Mouse (Mus musculus): ENCODE data around the gene Zdhhc11.
"Not testable (repeated sequence)": the region's sequence is repeated elsewhere in the genome, so short reads cannot be mapped to it uniquely, and the experiment has no call there.

Zdhhc11 gene

GRCm38 (mm10) chr13:74008216-74008615, 44.6 kb downstream of the Zdhhc11 start:
- DNase-seq, result not testable (repeated sequence)

- DNase-seq, result peak; percentile 95 to 96
Measured at GRCm38 (mm10) chr13:74008948-74009718, 45.5 kb downstream of the Zdhhc11 start, which contains the start of gene Tppp. Gene Tppp (plus strand): TSS chr13:74009407.

DNA sequence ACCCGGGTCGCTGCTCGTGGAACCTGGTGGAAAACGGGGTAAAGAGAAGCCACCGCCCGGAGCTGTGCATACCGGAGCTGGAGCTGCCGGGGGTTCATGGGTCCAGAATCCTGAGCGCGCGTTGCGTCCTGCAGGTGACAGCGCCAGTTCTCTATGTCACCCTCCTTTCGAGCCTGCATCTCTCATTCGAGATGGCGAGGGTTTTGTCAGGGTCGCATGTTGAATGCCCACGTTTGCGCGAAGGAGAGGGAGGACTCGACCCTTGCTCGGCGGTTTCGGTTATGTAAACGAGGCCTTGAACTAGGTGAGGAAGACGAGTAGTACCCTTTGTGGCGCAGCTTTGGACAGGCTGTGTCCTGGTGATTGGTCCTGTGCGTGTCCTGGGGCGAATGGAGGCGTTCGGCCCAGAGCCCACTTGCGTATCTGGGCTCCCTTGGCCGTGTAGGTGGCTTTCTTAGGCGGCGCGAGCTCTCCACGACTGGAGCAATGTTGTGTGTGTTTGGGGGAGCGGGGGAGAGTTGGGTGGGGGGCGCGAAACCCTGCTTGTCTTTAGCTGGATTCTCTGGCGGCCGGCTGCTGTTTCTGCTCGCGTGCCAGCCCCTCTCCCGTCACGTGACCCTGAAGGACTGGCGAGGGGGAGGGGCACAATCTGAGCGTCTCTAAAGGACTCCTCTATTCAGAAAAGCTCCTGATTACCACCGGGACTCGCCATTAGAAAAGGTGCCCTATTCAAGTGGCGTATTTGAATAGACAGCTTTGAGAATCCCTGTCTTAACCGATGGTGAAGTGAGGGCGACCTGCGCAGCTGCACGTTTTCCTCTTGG, 46.4 kb downstream of the Zdhhc11 start:
- peak; percentile 71 to 73 for DNase-seq

- no peak for DNase-seq
Measured at GRCm38 (mm10) chr13:74010678-74011077, 47.0 kb downstream of the Zdhhc11 start.

GRCm38 (mm10) chr13:74015908-74016307, 52.3 kb downstream of the Zdhhc11 start:
- no peak for DNase-seq

- DNase-seq, result no peak
Measured at GRCm38 (mm10) chr13:74017426-74017825, 53.8 kb downstream of the Zdhhc11 start.

DNA sequence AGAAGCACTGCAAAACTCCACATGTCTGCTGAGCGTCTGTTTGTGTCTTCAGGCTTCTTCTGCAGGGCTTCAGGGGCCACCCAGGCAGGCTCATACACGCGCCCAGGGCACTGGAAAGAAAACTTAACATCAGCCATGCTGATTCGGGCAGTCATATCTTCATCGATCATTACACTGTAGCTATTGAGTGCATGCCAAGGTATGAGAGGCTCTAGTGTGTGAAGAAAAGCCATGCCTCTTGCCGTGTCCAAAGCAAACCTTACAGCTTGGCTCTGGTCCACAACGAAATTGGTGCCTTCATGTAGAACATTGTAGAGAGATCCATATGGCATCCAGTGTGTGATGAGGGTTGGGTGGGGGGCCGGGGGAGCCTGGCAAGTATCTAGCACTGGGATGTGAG, 55.4 kb downstream of the Zdhhc11 start:
- not testable (repeated sequence) for DNase-seq

- DNase-seq, result peak; percentile 75 to 87
Measured at GRCm38 (mm10) chr13:74025151-74026081, 61.8 kb downstream of the Zdhhc11 start.

- peak; percentile 41 to 57 for DNase-seq
Measured at GRCm38 (mm10) chr13:74026215-74026614, 62.6 kb downstream of the Zdhhc11 start.

DNA sequence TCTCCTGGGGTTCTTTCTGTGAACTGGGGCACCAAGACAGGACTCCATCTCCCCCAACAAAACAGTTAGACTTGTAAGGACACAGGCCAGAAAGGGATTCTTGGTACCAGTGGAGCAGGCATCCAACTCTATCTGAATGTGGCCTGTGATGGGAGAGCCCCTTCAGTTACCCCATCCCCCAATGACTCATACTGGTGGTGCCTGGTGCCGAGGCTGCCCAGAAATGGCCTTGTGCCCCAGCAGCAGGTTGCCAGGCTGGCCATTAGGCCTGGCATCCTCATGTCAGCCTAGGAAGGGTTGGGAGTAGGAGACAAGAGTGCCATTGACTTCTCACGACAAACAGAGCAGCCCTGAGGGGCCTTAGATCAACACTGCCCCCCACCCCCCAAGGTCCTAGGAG, 64.5 kb downstream of the Zdhhc11 start:
- no peak for DNase-seq

GRCm38 (mm10) chr13:74029013-74029412, 65.4 kb downstream of the Zdhhc11 start:
- DNase-seq, result no peak

DNA sequence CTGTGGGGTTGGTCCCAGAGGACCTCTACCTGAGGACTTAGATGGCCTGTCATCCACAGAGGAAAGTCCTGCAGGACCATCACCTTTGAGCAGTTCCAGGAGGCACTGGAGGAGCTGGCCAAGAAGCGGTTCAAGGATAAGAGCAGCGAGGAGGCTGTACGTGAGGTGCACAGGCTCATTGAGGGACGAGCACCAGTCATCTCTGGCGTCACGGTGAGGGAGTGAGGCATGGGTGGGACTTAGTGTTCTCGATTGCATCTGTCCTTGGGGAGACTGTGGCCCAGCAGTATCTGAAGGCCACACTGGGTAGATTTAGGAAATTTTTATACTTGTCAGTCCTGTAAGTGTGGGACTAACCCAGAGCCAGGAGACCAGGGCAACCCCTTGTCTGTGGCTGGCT, 67.0 kb downstream of the Zdhhc11 start:
- no peak for DNase-seq

DNA sequence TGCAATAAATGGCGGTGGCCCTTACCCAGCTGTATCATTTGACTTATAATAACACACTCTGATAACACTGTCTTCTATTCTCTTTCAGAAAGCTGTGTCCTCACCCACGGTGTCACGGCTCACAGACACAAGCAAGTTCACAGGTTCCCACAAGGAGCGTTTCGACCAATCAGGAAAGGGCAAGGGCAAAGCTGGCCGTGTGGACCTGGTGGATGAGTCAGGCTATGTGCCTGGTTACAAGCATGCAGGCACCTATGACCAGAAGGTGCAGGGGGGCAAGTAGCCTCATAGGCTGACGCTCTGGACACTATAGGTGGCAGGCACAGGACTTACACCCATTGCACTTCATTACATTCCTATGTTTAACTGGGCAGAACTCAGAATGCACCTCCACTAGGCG, 67.5 kb downstream of the Zdhhc11 start:
- DNase-seq, result no peak

GRCm38 (mm10) chr13:74034756-74035155, 71.1 kb downstream of the Zdhhc11 start:
- no peak for DNase-seq

DNA sequence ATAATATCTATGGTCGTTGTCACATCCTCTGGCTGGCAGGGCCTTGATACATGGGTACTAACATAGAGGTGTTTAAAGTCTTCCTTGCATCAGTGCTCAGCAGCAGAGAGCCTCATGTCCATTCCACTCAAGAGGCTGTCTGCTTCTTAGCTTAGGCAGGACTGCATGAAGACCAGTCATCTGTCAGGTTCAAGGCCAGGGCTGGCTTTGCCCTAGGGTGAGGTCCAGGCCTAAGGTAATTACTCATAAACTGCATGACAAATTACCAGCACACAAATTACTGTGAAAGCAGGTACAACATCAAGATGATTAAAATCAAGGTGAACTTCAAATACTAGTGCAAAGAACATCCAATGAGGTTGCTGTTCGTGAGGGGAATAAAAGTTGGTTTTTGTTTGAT, 72.1 kb downstream of the Zdhhc11 start:
- DNase-seq, result no peak

GRCm38 (mm10) chr13:74039926-74040325, 76.3 kb downstream of the Zdhhc11 start:
- no peak for DNase-seq

Measured in lung, postnatal 4 days (tissue).